Mouse (Mus musculus) thymus, adult 2 months (tissue): Measurements from ENCODE around the gene Pnpla1.

ENCODE experiments used
- CTCF ChIP-seq: fragments of 200-500 bp; IDR thresholded peaks from 2 replicates; pipeline ENCODE4 v1.5.1; 2012; ENCODE audit warnings: mild to moderate bottlenecking, control low read depth, low read length, moderate library complexity, borderline replicate concordance; ENCODE audit not compliant: control insufficient read depth, poor library complexity, insufficient read depth; ENCODE audit errors: extremely low read depth
- POLR2A ChIP-seq: fragments of 200-500 bp; IDR thresholded peaks from 2 replicates; pipeline ENCODE4 v1.6.1; 2012; ENCODE audit warnings: mild to moderate bottlenecking, low read length, control low read depth, moderate library complexity; ENCODE audit not compliant: control insufficient read depth, poor library complexity, insufficient read depth; ENCODE audit errors: extremely low read depth

DNA sequence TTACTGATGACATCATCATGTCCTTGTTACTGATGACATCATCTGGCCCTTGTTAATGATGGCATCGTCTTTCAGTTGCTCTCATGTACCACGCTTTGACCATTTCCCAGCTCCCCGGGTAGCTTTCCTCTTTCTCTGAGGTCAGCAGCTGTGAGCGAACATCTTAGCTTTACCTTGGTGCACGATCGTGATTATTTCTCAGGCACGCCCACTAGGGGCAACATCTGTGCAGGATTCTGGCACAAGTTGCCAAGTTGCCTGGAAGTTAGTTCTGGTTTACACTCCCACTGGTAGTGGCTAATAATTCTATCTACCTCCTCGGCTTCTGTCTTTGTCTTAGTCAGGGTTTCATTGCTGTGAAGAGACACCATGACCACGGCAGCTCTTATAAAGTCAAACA is 26.2 kb upstream of the Pnpla1 start:
- TF ChIP-seq CTCF (no peak), POLR2A (no peak)
